Mouse (Mus musculus) layer of hippocampus, adult 8-10 months (tissue): ENCODE data around the gene Adgb. TPM values are rescaled to one million over a fixed set of nuclear protein-coding genes. Genes with fewer than 3 reads are reported as not detected.

Experiments
- total RNA-seq, 4 experiments: library from RNA; stranded (reverse); gene quantifications; 2 replicates each; pipeline ENCODE4 v1.2.4; 2022

Adgb gene
- total RNA-seq, 4 experiments from 2014 or later: 0.39 to 0.90 (median 0.62) TPM

Other genes starting within 250 kb of the Adgb start
- gene Rab32, start 85.9 kb upstream of the Adgb start, total RNA-seq: 1 to 10 TPM; 3.7 to 5.2 (median 4.5) TPM
- not detected for gene Gm10944, start 209.0 kb upstream of the Adgb start, total RNA-seq